ENCODE assay signal across 15 mouse cellular contexts in the genomic region with DNA sequence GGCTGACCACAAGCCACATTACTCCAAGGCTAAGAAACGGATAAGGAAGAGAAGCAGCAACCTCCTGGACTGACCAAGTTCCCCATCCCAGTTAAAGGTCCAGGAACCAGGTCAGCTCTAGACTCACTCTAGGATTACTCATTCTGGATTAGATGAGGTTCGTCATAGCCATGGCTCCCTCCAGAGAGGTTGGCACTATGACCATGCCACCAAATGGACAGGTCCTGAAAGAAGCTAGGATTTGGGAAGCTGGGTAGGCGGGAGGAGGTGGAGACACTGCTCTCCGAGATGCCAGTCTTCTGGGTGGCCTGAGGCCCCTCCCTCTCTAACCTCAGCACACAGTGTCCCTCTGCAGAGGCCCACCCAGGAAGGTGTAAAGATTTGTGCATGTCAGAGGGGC. TPM values are rescaled to one million over a fixed set of nuclear protein-coding genes. Genes with fewer than 3 reads are reported as not detected.
"Had no signal": no experiment of that assay in that cellular context is flagged by ENCODE, and none has a peak within 500 bp of the region (broad histone marks: within the 10 kb centered on the region; RNA-seq: fewer than 3 reads in every experiment).

No protein-coding gene starts in this region.

- H3K4me3 ChIP-seq: limb, embryonic 12.5 days; liver, embryonic 13.5 days; midbrain, embryonic 13.5 days; myocyte; neural tube, embryonic 15.5 days; stomach, embryonic 15.5 days had no signal

- ATAC-seq: liver, postnatal 0 days; lung, postnatal 0 days; midbrain, embryonic 13.5 days had no signal

- DNase-seq: kidney, adult 2 months; kidney, postnatal 25 days; liver; liver, embryonic 13.5 days; liver, postnatal 0 days; lung, postnatal 36 days; right cerebral cortex, postnatal 14 days; thymus, postnatal 4 days had no signal

- H3K27ac ChIP-seq: limb, embryonic 12.5 days; liver, embryonic 13.5 days; midbrain, embryonic 13.5 days; neural tube, embryonic 15.5 days; stomach, embryonic 15.5 days had no signal

RNA-seq across cellular contexts. Expression of a gene that starts 38.2 kb away (rescaled TPM):
- total RNA-seq: megakaryocyte progenitor cell, adult 5-6 weeks had no signal
